Comparison of ENCODE assay signal across 20 mouse cellular contexts in genomic region chr4:142500541-142500940, GRCm38 (mm10).
DNase-seq lines count a peak whose midpoint lies in the region; ATAC-seq and TF ChIP-seq lines count a peak whose summit lies in the region.
"Had no signal": no experiment of that assay in that cellular context is flagged by ENCODE, and none has a peak within 500 bp of the region (broad histone marks: within the 10 kb centered on the region; RNA-seq: fewer than 3 reads in every experiment).

No protein-coding gene starts in this region.

- no peaks in the 10 kb centered on the region for H3K36me3 ChIP-seq in forebrain, embryonic 14.5 days (ENCODE audit: control insufficient read depth, insufficient read depth, low read length)
- H3K36me3 ChIP-seq in forebrain, embryonic 15.5 days: no peaks in the 10 kb centered on the region
- H3K36me3 ChIP-seq in midbrain, embryonic 11.5 days (ENCODE audit: control insufficient read depth, insufficient read depth, low read length): no peaks in the 10 kb centered on the region
- no peaks in the 10 kb centered on the region for H3K36me3 ChIP-seq in midbrain, embryonic 15.5 days (replicated peaks)
- H3K36me3 ChIP-seq in neural tube, embryonic 13.5 days: no peaks in the 10 kb centered on the region
- H3K36me3 ChIP-seq: embryonic facial prominence, embryonic 15.5 days; forebrain, embryonic 10.5 days; heart, embryonic 12.5 days; hindbrain, embryonic 10.5 days; intestine, embryonic 15.5 days had no signal

- no peaks in the 10 kb centered on the region for H3K27me3 ChIP-seq in forebrain, embryonic 14.5 days (replicated peaks; ENCODE audit: control insufficient read depth, insufficient read depth, low read length)
- no peaks in the 10 kb centered on the region for H3K27me3 ChIP-seq in forebrain, embryonic 15.5 days
- no peaks in the 10 kb centered on the region; the same call in 1 of the 2 replicates for H3K27me3 ChIP-seq in midbrain, embryonic 11.5 days (ENCODE audit: control insufficient read depth, insufficient read depth, low read length)
- no peaks in the 10 kb centered on the region for H3K27me3 ChIP-seq in midbrain, embryonic 15.5 days (replicated peaks)
- H3K27me3 ChIP-seq in neural tube, embryonic 13.5 days: peaks cover 10% of the 10 kb centered on the region; the same call in 1 of the 2 replicates
- H3K27me3 ChIP-seq: embryonic facial prominence, embryonic 15.5 days; intestine, embryonic 15.5 days had no signal

- H3K4me2 ChIP-seq in forebrain, embryonic 14.5 days (ENCODE audit: low read length): no peak overlapping the region
- H3K4me2 ChIP-seq in forebrain, embryonic 15.5 days (replicated peaks): no peak overlapping the region
- no peak overlapping the region for H3K4me2 ChIP-seq in midbrain, embryonic 11.5 days
- H3K4me2 ChIP-seq in midbrain, embryonic 15.5 days: no peak overlapping the region
- no peak overlapping the region for H3K4me2 ChIP-seq in neural tube, embryonic 13.5 days
- H3K4me2 ChIP-seq: embryonic facial prominence, embryonic 15.5 days; heart, embryonic 12.5 days; intestine, embryonic 15.5 days had no signal

- peaks cover 8% of the 10 kb centered on the region for H3K4me1 ChIP-seq in forebrain, embryonic 14.5 days (ENCODE audit: control insufficient read depth, insufficient read depth, low read length)
- H3K4me1 ChIP-seq in forebrain, embryonic 15.5 days: peaks cover 9% of the 10 kb centered on the region
- no peaks in the 10 kb centered on the region for H3K4me1 ChIP-seq in midbrain, embryonic 11.5 days (ENCODE audit: control insufficient read depth, insufficient read depth, low read length)
- no peaks in the 10 kb centered on the region for H3K4me1 ChIP-seq in midbrain, embryonic 15.5 days
- peaks cover 25% of the 10 kb centered on the region for H3K4me1 ChIP-seq in neural tube, embryonic 13.5 days (replicated peaks)
- H3K4me1 ChIP-seq: embryonic facial prominence, embryonic 15.5 days; heart, embryonic 12.5 days; intestine, embryonic 15.5 days had no signal

- no peak for DNase-seq in forebrain, embryonic 14.5 days (ENCODE audit: low spot score)
- DNase-seq in midbrain, embryonic 11.5 days (ENCODE audit: low spot score, missing footprints): peak; percentile 51
- peak; percentile 58 for DNase-seq in brain, embryonic 14.5 days (ENCODE audit: low read depth)
- no peak for DNase-seq in liver
- DNase-seq: adrenal gland, adult 2 months; adrenal gland, postnatal 25 days; cerebellum, adult 11 months; cerebellum, adult 8-10 months; embryo, embryonic 11 days; gastrocnemius, adult 2 months; gastrocnemius, postnatal 25 days had no signal

- ATAC-seq in forebrain, embryonic 14.5 days: 0 out of 2 replicates have a peak, but pooled peaks have one; percentile 29
- no peak; the same call in 1 of the 2 replicates for ATAC-seq in forebrain, embryonic 15.5 days (replicated peaks)
- no peak for ATAC-seq in midbrain, embryonic 11.5 days (ENCODE audit: low FRiP score)
- no peak for ATAC-seq in midbrain, embryonic 15.5 days (replicated peaks)
- ATAC-seq in neural tube, embryonic 13.5 days (ENCODE audit: low read depth): 0 out of 2 replicates have a peak, but pooled peaks have one; percentile 34
- ATAC-seq: intestine, embryonic 15.5 days had no signal

- TF ChIP-seq POLR2A in brain, embryonic 14.5 days (IDR thresholded peaks at IDR 0.05; ENCODE audit: borderline replicate concordance, extremely low read depth, insufficient read depth, insufficient read length, poor library complexity, severe bottlenecking): no peak

- H3K27ac ChIP-seq in forebrain, embryonic 14.5 days (ENCODE audit: low read depth, low read length): no peak overlapping the region
- no peak overlapping the region for H3K27ac ChIP-seq in forebrain, embryonic 15.5 days (replicated peaks)
- no peak overlapping the region for H3K27ac ChIP-seq in midbrain, embryonic 11.5 days (ENCODE audit: low read depth, low read length)
- H3K27ac ChIP-seq in midbrain, embryonic 15.5 days: no peak overlapping the region
- H3K27ac ChIP-seq in neural tube, embryonic 13.5 days (replicated peaks): no peak overlapping the region
- H3K27ac ChIP-seq: embryonic facial prominence, embryonic 15.5 days; forebrain, embryonic 10.5 days; gastrocnemius, adult 2 months; hindbrain, embryonic 10.5 days; intestine, embryonic 15.5 days had no signal

- TF ChIP-seq CTCF in brain, embryonic 14.5 days (IDR thresholded peaks at IDR 0.05; ENCODE audit: borderline replicate concordance, extremely low read depth, insufficient read depth, insufficient read length): no peak

- no peak overlapping the region for H3K9ac ChIP-seq in forebrain, embryonic 14.5 days (ENCODE audit: low read length)
- H3K9ac ChIP-seq in forebrain, embryonic 15.5 days (replicated peaks): no peak overlapping the region
- no peak overlapping the region for H3K9ac ChIP-seq in midbrain, embryonic 11.5 days (ENCODE audit: low read length)
- no peak overlapping the region for H3K9ac ChIP-seq in midbrain, embryonic 15.5 days
- no peak overlapping the region for H3K9ac ChIP-seq in neural tube, embryonic 13.5 days
- H3K9ac ChIP-seq: embryonic facial prominence, embryonic 15.5 days; heart, embryonic 12.5 days; intestine, embryonic 15.5 days had no signal

- H3K9me3 ChIP-seq in forebrain, embryonic 14.5 days (replicated peaks; ENCODE audit: control insufficient read depth, low read length): no peaks in the 10 kb centered on the region
- no peaks in the 10 kb centered on the region for H3K9me3 ChIP-seq in forebrain, embryonic 15.5 days
- H3K9me3 ChIP-seq in midbrain, embryonic 11.5 days (ENCODE audit: control insufficient read depth, low read length): no peaks in the 10 kb centered on the region
- H3K9me3 ChIP-seq in midbrain, embryonic 15.5 days: no peaks in the 10 kb centered on the region
- H3K9me3 ChIP-seq in neural tube, embryonic 13.5 days: no peaks in the 10 kb centered on the region
- H3K9me3 ChIP-seq: embryonic facial prominence, embryonic 15.5 days; forebrain, embryonic 10.5 days; heart, embryonic 12.5 days; hindbrain, embryonic 10.5 days; intestine, embryonic 15.5 days had no signal

- H3K4me3 ChIP-seq in forebrain, embryonic 14.5 days (ENCODE audit: low read depth, low read length): no peak overlapping the region
- no peak overlapping the region for H3K4me3 ChIP-seq in forebrain, embryonic 15.5 days
- no peak overlapping the region for H3K4me3 ChIP-seq in midbrain, embryonic 11.5 days (ENCODE audit: low read depth, low read length)
- H3K4me3 ChIP-seq in midbrain, embryonic 15.5 days: no peak overlapping the region
- no peak overlapping the region for H3K4me3 ChIP-seq in neural tube, embryonic 13.5 days
- H3K4me3 ChIP-seq: embryonic facial prominence, embryonic 15.5 days; erythroblast, embryonic 14.5 days; forebrain, embryonic 10.5 days; gastrocnemius, adult 2 months; heart, embryonic 12.5 days; hindbrain, embryonic 10.5 days; intestine, embryonic 15.5 days had no signal

- WGBS in forebrain, embryonic 14.5 days: 42% methylated on average over 7 of the region's 7 CpGs
- WGBS in forebrain, embryonic 15.5 days: 54% methylated on average over 7 of the region's 7 CpGs
- 89% methylated on average over 7 of the region's 7 CpGs for WGBS in midbrain, embryonic 11.5 days
- 80% methylated on average over 7 of the region's 7 CpGs for WGBS in midbrain, embryonic 15.5 days
- 47% methylated on average over 7 of the region's 7 CpGs for WGBS in neural tube, embryonic 13.5 days

Comparison
In these comparisons a context has a peak if more than half of its experiments do, and no peak if none do; other contexts are left out.
1. ATAC-seq: peak in forebrain, embryonic 14.5 days (single experiment) and neural tube, embryonic 13.5 days (single experiment); none in forebrain, embryonic 15.5 days (single experiment), midbrain, embryonic 11.5 days (single experiment) and midbrain, embryonic 15.5 days (single experiment).
2. DNase-seq: peak in midbrain, embryonic 11.5 days (single experiment) and brain, embryonic 14.5 days (single experiment); none in forebrain, embryonic 14.5 days (single experiment) and liver (single experiment).